Mouse (Mus musculus) 3T3-L1 (cell line): ENCODE measurements around the gene Tmem132b.

Experiments used
- DNase-seq: peaks from one replicate; pipeline ENCODE4 v3.0.0-alpha.2; 2015; ENCODE audit warnings: low read depth, low spot score

Gene Tmem132b

GRCm38 (mm10) chr5:125658959-125659749 is 127.6 kb downstream of the Tmem132b start:
- DNase-seq: no peak

- no peak for DNase-seq
Measured at GRCm38 (mm10) chr5:125675623-125676022, 144.0 kb downstream of the Tmem132b start.

GRCm38 (mm10) chr5:125676025-125676623 is 144.6 kb downstream of the Tmem132b start:
- no peak for DNase-seq

GRCm38 (mm10) chr5:125680889-125681288 is 149.3 kb downstream of the Tmem132b start:
- no peak for DNase-seq

- DNase-seq: no peak
Measured at GRCm38 (mm10) chr5:125683491-125683890, 151.9 kb downstream of the Tmem132b start.

- DNase-seq: no peak
Measured at GRCm38 (mm10) chr5:125685681-125686331, 154.2 kb downstream of the Tmem132b start.

- no peak for DNase-seq
Measured at GRCm38 (mm10) chr5:125692538-125692937, 161.0 kb downstream of the Tmem132b start.

GRCm38 (mm10) chr5:125699395-125699794 is 167.8 kb downstream of the Tmem132b start:
- DNase-seq: no peak

- no peak for DNase-seq
Measured at GRCm38 (mm10) chr5:125700234-125700633, 168.7 kb downstream of the Tmem132b start.

- DNase-seq: no peak
Measured at GRCm38 (mm10) chr5:125705379-125705778, 173.8 kb downstream of the Tmem132b start.

GRCm38 (mm10) chr5:125709160-125709559 is 177.6 kb downstream of the Tmem132b start:
- DNase-seq: peak; percentile 61

GRCm38 (mm10) chr5:125726815-125727214 is 195.2 kb downstream of the Tmem132b start:
- no peak for DNase-seq

GRCm38 (mm10) chr5:125727436-125727835 is 195.9 kb downstream of the Tmem132b start:
- DNase-seq: no peak

- DNase-seq: no peak
Measured at GRCm38 (mm10) chr5:125727936-125728335, 196.4 kb downstream of the Tmem132b start.

- DNase-seq: no peak
Measured at GRCm38 (mm10) chr5:125728521-125728920, 196.9 kb downstream of the Tmem132b start.

GRCm38 (mm10) chr5:125733806-125734205 is 202.2 kb downstream of the Tmem132b start:
- no peak for DNase-seq

- DNase-seq: no peak
Measured at GRCm38 (mm10) chr5:125737105-125737504, 205.5 kb downstream of the Tmem132b start.

- no peak for DNase-seq
Measured at GRCm38 (mm10) chr5:125743503-125743902, 211.9 kb downstream of the Tmem132b start.

- DNase-seq: peak; percentile 22
Measured at GRCm38 (mm10) chr5:125745727-125746126, 214.2 kb downstream of the Tmem132b start.

- DNase-seq: no peak
Measured at GRCm38 (mm10) chr5:125751481-125751880, 219.9 kb downstream of the Tmem132b start.

GRCm38 (mm10) chr5:125752546-125752945 is 221.0 kb downstream of the Tmem132b start:
- DNase-seq: no peak

- no peak for DNase-seq
Measured at GRCm38 (mm10) chr5:125756987-125757530, 225.5 kb downstream of the Tmem132b start.
